Mouse (Mus musculus): Measurements from ENCODE around the gene Fkbp14.
A peak's percentile ranks its signal among the peaks of the same experiment; 100 is the strongest.

Gene Fkbp14

DNA sequence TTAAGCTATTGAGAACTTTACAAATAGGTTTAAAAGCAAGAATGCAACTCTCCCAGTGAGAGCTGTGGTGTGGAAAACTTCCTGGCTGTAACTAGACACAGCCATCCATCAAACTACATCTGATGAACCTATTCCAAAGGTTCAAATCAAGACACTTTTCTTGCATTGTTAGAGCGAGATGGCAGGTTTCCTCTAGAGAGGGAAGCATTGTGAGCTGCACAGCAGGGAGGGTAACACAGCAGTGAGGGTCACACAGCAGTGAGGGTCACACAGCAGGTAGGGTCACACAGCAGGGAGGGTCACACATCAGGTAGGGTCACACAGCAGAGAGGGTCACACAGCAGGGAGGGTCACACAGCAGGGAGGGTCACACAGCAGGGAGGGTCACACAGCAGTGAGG is 8.9 kb downstream of the Fkbp14 start:
- no peak for DNase-seq (ENCODE audit: low spot score in 2 of 2)

DNA sequence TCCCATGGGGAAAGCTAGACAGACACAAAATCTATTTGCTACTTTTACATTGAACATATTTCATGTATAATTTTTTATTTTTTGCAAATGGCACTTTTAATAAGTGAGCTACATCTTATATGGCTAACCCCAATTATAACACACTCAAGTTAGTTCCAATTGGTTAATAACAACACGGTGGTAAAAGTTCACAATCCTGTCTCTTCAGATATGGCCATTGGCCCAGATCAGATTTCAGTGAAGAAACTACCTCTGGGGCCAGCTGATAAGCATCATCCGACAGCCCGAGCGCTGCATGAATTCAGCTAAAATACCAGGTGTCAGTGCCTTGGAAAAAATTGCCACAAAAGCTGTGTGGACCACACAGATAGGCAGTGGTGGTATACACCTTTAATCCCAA is 9.4 kb downstream of the Fkbp14 start:
- DNase-seq (ENCODE audit: low spot score in 2 of 2): no peak

DNA sequence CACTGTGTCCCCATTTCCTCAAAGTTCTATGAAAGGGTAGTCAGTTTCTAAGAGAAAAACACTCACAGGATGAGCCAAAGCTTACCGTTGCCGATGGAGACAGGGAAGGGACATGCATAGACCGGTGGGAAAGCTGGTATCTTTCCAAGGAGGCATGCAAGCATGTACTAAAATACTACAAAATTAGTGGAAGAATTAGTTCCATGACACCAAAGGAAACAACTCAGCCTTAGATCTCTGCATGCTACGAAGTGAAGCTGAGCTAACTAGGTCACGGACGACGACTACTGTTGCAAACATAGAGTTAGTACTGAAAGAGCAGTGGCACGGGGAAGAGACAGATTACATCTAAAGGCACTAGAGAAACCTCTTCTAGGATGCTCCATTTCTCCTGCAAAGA is 10.2 kb downstream of the Fkbp14 start:
- no peak for DNase-seq (ENCODE audit: low spot score in 2 of 2)

DNA sequence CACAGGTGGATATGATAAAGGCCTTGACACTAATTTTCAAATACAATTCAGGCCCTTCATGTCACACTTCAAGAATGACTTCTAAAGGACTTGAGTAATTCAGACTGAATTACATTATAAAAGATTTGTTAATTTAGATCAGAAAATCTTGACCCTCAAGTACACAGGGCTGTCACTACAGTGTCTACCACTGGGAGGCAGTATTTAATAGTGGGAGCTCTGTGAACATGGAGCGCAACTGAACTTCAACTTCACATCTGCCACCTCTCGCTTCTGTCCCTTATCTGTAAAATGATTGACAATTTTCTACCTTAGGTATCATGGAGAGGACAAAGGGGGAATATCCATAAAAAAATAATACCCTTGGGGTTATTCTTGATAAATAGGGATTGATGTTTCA is 10.9 kb downstream of the Fkbp14 start:
- DNase-seq (ENCODE audit: low spot score in 2 of 2): peak; percentile 28 to 69

DNA sequence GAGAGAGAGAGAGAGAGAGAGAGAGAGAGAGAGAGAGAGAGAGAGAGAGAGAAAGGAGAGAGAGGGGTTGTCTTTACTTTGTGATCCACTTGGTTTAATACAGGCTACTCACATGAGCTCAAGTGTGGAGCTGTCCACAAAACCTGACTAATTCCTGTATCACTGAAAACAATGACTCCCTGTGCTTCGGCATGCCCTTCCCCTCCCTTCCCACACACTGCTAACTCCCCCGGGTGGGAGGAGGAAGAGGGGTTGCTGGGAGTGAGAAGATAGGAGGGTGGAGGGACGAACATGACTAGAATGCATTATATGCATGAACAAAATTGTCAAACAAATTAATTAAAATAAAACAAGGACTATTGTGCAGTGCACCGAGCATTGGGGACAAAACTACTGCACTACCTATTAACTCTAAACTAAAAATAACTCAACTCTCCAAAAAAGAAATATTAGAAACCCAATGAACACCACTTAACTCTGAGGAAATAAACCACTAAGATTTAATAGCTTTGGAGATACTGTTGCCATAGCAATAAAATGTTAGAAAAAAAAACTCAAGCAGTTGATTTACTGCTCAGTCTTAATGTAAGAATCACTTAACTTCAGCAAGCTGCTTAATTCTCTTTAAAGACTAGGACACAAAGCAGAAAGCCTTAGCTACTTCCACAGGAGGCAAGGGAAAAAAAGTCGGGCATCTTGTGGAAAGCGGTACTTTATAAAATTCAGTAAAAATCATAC is 23.7 kb downstream of the Fkbp14 start:
- DNase-seq (ENCODE audit: low spot score in 2 of 2): no peak

DNA sequence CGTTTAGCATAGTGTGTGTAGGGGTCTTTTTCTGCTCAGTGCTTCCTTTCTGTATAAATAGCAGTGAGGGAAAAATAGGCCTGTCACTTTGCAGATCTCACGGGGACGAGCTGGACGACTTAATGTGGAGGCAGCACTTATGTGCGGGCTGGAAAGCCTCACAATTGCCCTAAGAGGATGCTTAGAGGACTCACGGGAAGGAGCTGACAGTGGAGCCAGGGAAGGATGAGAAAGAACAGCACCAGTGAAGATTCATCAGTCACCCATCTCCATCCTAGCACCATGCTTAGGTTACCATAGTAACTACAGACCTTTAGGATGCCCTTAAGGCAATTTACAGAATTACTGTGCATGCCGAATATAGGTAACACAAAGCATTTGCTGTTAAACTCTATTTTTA is 27.3 kb downstream of the Fkbp14 start:
- DNase-seq (ENCODE audit: low spot score in 2 of 2): no peak

DNA sequence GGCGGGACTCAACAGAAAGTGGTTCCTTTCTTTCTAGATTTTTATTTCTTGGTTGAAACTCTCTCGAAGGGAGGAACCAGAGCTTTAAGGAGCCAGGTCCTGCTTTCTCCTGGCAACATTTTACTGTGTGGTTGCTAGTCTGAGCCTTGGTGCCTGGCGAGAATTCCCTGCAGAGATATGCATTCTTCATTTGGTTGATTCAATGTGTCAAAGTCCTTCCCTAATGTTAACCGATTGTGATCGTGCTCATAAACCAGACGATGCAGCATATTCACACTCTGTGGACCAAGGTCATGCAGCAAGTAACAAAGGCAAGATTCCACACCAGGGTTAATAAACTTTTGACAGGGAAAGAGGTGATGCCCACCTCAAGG is 30.6 kb downstream of the Fkbp14 start:
- DNase-seq (ENCODE audit: low spot score in 2 of 2): no peak

DNA sequence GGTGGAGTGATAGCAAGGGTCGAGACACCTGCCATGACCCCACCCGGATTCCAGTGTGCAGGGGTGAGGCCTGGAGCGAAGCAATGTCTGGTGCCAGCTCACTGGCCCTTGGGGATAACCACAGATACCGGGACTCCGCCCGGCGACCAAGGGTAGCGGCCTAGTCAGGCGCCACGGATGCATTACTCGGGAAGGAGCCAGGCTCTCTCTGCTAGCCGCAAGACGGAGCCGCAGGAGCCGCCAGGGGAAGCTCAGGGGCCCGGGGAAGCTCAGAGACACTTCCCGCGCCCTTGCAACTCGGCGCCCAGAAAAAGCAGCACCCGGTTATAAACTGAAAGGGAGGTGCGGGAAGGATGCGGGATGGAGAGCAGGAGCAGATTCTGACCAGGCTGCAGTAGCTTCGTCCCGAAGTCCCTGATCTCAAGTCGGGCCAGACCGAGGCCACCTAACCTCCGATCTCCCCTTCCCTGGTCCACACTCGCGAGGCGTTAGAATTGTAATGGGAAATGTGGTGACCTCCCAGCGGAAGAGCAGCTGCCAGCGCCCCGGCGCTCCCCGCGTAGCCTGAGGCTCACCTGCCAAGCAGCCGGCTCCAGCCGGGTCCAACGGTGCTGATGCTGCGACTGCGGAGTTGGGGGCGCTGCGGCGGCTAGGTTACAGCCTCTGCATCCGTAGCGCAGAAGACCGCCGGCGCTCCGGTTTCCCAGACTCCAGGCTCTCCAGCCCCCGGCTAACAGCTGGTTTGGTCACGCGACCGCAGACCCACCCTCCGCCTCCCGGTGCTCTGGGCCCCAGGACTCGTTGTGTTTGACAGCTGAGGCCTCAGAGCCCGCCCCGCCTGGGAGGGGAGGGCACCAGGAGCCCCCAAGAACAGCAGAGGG is 31.2 kb downstream of the Fkbp14 start, which contains the start of gene Scrn1:
TSS of gene Scrn1 (minus strand) at position 825 of the 881 bp plus-strand sequence.
- DNase-seq (ENCODE audit: low spot score in 2 of 2): peak; percentile 19 to 40

DNA sequence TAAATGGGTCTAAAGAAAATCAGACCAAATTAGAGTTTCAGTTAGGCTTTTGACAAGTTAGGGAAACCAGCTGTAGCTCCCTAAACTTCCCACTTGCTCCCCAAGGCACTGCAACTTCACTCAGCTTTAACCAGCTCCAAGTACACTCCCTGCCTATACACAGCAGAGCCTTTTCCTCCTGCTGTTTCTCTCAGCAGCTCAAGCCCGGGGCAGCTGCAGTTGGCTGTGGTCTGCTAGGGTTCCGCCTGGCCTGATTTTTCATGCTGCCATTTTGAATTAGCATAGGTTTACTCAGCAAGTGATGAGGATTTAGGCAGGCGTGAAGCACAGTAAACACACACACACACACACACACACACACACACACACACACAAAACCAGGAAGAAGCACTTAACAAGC is 32.1 kb downstream of the Fkbp14 start:
- DNase-seq (ENCODE audit: low spot score in 2 of 2): no peak

DNA sequence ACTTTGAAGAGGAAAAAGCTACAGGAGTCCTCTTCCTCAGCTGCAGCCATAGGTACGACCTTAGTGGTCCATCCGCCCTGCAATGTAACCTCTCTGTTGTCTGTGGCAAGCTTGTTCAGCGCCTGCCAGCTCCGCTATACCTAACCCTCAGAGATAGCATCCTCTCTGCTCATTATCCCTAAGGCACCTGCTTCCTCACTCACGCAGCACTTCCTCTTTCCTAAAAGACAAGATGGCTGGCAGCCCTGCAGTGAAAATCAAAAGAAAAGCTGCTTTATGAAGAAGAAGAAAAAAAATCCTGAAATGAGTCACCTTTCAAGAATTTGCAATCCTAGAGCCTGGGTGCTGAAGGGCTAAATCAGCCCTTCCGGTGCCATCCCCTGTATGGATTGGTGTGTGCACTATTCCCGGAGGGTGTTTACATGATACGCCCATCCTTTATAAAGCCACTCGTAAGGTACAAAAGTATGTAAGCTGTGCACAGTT is 32.6 kb downstream of the Fkbp14 start:
- DNase-seq (ENCODE audit: low spot score in 2 of 2): no peak

DNA sequence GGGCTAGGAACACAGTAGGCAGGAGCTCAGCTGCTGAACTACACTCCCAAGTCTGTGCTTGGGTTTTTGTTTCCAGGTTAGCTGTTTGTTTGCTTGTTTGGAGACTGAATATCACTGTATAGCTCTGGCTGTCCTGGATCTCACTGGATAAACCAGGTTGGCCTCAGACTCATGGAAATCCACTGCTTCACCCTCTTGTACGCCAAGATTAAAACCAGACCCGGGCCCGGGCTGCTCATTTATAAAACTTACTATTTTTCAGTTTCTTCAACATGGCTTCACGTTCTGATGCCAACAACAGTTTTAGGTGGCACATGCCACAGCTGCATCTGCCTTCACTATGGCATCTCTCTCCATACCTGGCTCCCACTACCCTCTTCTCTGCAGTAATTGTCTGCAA is 33.5 kb downstream of the Fkbp14 start:
- DNase-seq (ENCODE audit: low spot score in 2 of 2): no peak

DNA sequence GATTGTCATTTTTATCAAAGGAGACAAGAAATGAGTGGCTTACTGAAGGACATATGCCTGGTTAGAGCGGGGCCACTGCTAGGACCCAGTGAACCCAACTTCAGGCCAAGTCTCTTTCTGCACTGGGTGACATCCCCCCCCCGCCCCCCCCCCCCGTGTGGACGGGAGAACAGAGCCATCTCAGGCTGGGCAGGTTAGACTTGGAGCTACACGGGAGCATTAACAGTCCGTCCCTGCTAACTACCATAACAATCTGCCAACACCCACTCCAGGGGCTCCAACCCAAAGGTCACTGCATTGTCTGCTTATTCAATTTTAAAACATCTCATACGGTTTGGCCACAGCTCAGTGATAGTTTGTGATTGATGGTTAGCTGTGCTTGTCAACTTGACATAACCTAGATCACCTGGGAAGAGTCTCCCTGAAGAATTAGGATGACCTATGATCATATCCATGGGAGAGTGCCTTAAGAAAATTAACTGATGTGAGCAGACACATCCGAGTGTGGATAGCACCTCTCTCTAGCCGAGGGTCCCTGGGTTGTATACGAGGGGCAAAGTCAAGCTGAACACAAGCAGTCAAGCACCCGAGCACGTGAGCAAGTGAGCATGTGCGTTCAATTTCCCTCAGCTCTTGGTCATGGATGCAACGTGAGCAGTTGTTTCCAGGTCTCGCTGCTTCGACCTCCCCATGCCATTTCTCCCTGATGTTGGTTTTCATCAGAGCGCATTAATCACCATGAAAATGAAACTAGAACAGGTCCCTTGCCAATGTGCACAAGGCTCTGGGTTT is 34.9 kb downstream of the Fkbp14 start:
- no peak for DNase-seq (ENCODE audit: low spot score in 2 of 2)

DNA sequence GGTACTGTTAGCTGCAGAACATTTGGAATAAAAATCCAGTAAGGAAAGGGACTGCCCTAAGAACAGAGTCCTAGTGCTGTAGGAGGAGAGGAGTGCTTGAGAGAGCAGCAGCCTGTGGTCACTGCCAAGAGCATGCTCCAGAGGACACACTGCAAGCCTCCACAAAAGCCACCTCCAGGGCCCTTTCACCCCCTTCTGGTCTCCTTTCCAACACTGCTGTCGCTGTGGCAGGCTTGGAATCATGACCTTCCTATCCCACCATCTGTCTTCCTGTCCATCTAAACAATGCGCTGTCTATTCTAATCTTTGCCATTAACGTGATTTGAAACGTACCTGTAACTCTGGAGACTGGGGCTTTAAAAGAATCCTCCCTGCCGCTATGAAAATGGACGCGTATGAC is 38.6 kb downstream of the Fkbp14 start:
- DNase-seq (ENCODE audit: low spot score in 2 of 2): no peak

DNA sequence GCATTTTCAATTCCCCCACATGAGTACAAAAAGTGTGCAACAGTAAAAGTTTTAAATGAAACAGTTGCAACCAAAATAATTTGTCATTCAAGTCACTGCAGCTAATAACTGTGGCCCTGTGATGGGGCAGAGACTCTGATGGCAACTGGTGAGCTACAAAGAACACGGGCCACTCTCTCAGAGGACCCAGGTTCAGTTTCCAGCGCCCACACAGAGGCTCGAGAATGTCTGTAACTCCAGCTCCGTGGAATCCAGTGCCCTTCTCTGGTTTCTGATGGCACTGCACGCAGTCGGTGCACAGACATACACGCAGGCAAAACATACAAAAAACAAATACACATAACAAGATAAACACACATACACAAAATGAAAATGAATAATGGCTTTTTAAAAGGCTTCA is 39.4 kb downstream of the Fkbp14 start:
- DNase-seq (ENCODE audit: low spot score in 2 of 2): no peak

DNA sequence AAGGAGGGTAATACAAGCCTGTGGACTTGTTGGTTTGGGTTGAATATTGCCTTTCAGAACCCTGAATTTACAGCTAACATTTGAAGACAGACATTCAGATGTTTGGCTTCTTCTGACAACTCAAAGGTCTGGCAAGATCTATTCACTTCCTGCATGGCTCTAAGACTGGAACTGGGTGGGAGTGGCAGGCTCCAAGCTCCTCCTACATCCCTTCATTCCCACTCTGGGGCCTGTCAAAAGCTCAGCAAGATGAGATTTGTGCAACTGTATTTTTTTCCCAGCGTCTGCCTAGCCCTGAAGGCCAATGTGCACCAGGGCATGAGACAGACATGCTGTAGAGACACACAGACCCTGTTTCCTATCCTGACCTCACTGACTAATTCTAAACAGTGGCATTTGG is 41.3 kb downstream of the Fkbp14 start:
- DNase-seq (ENCODE audit: low spot score in 2 of 2): no peak

DNA sequence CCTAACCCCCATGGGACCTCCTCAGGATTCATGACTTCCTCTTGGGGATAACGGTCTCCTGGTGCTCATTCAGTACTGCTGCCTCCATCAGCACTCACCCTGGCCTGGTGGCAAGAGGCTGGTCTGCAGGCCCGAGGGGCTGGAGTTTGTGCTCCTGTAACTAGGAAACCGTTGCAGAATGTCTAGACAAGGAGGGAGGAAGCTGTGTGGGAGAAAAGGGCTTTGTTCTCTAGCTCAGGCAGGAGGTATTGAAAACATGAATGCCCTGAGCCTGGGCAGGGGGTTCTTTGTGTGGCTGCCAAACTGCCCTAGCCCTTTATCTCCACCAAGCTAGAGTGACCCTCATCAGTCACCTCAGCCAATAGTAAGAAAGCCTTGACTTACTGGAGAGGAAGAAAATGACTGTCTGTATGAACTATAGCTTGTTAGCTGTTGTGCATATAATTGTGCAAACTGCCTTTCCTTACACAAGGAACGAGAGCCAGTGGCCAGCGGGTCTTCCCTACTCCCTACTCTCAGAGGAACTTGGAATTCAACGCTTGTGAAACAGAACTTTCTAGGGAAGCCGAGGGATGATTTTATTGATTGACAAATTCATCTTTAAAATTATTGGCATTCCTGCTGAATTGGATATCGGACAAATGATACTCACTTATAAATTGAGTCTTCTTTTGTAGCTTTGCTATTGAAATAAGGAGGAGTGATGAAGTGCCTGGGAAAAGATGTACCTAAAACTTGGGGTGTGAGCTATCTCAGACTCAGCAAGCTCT is 42.6 kb downstream of the Fkbp14 start:
- no peak for DNase-seq (ENCODE audit: low spot score in 2 of 2)

DNA sequence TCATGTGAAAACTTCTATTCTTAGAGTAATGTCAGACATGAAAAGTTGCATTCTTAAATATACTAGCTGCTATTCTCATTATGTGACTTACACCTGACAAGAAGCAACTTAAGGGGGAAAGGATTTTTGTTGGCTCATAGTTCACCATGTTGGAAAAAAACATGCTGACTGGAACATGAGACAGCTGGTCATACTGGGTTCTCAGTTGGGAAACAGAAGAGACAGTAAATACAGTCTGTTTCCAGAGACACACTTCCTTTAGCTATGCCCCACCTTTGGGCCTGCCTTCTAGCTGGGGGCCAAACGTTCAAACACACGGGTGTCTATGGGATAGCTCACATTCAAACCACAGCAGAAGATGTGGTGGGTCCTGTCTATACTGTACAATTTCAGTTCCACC is 43.5 kb downstream of the Fkbp14 start:
- DNase-seq (ENCODE audit: low spot score in 2 of 2): no peak

DNA sequence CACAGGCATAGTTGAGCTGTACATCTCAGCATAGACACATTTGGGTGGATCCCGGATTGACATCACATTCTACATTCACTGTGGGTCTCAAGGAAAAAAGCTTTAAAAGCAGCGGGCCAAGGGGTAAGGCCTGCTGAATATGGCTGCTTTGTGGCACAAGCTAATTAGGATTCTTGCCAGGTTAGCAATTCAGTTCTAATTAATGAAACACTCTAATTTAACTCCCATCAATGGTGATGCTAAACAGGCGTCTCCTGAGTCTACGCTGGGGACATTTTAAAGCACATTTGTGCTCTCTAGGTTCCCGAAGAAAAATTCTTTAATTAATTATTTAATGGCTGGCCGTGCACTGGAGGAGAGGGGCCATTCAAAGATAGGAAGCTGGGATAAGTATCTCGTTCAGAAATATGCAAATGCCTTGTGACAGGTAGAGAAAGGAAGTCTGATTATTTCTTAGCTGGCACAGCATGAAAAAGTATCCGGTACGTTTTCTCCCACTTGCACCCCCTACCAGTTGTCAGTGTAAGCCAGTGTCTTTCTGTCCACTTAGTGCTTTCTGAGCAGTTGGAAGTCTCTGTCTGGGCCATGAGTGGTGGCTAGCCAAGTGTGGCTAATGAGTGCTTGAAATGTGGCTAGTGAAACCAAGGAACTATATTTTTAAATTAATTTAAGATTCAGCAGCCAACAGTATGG is 44.2 kb downstream of the Fkbp14 start:
- no peak for DNase-seq (ENCODE audit: low spot score in 2 of 2)

DNA sequence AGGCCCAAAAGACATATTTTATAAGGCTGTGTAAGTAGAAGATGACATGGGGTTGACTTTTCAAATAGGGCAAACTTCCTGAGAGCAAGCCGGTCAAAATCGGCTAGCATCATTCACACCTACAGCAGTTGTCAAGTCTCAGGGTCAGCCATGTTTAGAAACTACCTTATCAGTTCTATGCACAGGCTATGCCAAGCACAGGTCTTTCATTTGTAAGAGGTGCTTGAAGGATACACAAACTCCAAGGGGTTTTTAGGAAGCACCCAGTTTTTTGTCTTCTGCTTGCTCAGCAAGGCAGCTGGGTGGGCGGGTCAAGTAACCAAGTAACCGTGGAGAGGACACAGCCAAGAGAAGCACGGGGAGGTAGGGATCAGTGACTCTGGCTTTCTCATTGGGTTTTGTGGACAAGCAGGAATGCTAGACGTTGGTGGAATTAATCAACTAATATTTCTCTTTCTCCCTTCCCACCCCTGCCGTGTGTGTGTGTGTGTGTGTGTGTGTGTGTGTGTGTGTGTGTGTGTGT is 46.2 kb downstream of the Fkbp14 start:
- no peak for DNase-seq (ENCODE audit: low spot score in 2 of 2)

DNA sequence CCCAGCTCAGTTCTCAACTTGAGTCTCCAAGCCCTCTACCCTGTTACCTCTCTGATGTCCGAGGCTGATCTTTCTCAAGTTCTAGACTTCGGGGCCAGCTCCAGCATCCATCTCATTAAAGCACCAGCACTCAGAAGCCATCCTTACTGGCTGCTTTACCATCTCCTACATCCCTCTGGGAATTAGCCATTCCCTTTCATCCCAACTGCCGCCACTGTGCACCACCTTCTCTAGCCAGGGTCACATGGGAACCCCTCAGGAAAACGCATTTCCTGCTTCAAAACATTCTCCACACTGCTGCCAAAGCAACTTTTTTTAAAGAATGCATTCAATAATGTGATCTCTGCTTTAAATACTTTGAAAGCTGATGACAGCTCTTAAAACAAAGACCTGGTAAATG is 47.8 kb downstream of the Fkbp14 start:
- no peak for DNase-seq (ENCODE audit: low spot score in 2 of 2)

Data from thymus, postnatal 10 days (tissue).